Mouse (Mus musculus): ENCODE measurements around the gene Rbm10.

GRCm38 (mm10) chrX:20657593-20657992 lies 40.3 kb downstream of the Rbm10 start:
- TF ChIP-seq CTCF (IDR thresholded peaks at IDR 0.05) (no peak), EP300 (IDR thresholded peaks at IDR 0.05) (no peak)

Measured in lung, postnatal 0 days (tissue).